Mouse (Mus musculus) telencephalon, adult 2 months (tissue): Measurements from ENCODE around the gene Dusp6.
"Not testable (repeated sequence)": the region's sequence is repeated elsewhere in the genome, so short reads cannot be mapped to it uniquely, and the experiment has no call there.

ENCODE experiments used
- DNase-seq: peaks from one replicate; pipeline ENCODE4 v3.0.0-alpha.2; 2011; ENCODE audit warnings: low read depth, low spot score

The Dusp6 gene

DNA sequence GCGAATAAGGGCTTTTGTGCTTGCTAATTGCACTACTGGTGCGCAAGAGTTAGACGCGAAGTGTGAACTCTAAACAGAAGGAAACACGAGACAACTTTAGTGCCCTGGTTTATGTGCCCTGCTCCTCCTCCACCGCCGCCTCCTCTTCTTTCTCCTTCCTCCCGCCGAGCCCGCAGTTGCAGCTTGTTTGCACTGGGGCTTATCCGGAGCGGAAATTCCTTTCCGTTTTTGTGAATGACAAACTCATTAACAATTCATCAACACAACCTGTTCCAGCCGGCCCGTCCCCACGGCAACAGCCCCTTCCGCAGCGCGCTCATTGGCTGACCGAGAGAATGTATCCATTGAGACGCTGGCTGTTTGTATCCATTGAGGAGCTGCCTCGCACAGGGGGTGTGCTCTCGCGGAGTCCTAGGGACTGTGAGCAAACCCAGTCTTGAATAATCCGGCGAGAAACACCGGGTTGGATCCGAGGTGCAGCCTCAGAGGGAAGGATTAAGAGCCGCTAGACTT, at the start of gene Dusp6:
Gene Dusp6, plus strand, starts transcription at position 365 of the 513 bp plus-strand sequence.
- peak; percentile 96 for DNase-seq

DNA sequence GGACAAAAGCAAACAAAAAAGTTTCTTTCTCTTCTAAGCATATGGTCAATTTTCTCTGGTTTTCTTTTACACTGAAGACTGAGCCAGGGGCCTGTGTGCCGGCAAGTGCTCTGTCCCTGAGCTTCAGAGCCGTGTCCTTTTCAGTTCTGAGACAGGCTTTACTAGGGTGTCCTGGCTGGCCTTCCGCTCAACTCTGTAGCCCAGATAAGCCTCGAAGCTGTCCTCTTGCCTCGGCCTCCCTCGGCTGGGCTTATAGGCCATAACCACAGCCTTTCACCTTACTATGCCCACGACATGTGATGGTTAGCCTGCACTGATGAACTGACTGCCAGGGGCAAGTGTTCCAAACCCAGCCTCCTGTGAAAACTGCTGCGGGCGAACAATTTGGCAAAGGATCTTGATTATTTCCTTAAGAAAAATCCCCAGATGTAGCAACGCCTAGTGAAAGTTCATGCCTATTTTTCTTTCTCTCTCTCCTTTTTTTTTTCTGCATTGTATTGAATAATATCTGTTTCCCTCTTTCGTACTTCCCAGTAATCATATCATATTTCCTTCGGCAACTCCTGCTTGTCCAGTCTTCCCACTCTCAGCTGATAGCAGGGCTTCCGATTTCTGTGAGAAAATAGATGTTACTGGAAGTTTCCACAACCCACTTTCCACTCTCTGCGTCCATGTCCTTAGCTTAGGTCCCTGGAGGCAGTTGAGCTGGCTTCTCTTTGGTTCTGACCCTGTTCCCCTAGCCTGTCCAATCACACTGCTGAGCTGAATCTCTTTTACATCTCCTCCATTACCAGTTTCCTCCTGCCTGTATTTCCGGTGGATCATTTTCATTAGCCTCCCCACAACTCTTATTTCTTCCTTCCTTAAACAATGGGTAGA, 48.4 kb upstream of the Dusp6 start:
- no peak for DNase-seq

DNA sequence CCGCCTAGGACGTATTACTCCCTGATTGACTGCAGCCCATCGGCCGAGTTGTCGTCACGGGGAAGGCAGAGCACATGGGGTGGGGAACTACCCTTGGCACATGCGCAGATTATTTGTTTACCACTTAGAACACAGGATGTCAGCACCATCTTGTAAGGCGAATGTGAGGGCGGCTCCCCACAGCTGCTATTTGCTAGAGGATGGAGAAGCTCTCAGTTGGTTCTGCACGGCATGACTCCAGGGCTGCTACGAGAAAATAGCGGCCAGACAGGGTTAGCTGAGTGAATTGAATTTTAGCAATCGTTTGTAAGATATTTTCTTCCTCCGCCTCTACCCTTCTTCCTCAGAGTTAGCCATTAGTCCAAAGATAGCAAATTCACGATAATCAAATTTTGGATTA, 46.5 kb upstream of the Dusp6 start:
- DNase-seq = not testable (repeated sequence)

GRCm38 (mm10) chr10:99221540-99221939, 41.5 kb upstream of the Dusp6 start:
- no peak for DNase-seq

DNA sequence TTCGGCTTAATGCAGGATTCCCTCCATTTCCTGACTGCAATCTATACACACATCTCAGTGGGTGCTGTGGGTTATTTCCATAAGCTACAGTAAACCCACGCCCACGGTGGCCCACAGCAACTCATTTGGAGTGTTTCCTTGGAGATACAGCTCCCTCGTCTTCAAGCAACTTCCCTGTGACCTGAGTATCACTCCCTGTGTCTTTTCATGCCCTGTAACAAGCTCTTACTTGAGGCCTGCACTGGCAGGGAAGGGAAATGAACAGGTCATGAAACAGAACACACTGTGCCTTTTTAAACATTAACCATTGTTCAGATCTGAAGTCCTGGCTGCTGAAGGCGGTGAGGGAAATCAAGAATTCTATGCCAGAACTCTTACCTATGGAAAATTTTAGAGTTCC, 40.3 kb upstream of the Dusp6 start:
- DNase-seq = no peak

- DNase-seq = no peak
These were observed 38.8 kb upstream of the Dusp6 start for GRCm38 (mm10) chr10:99224218-99224617.

GRCm38 (mm10) chr10:99226782-99227181, 36.2 kb upstream of the Dusp6 start:
- DNase-seq = no peak

DNA sequence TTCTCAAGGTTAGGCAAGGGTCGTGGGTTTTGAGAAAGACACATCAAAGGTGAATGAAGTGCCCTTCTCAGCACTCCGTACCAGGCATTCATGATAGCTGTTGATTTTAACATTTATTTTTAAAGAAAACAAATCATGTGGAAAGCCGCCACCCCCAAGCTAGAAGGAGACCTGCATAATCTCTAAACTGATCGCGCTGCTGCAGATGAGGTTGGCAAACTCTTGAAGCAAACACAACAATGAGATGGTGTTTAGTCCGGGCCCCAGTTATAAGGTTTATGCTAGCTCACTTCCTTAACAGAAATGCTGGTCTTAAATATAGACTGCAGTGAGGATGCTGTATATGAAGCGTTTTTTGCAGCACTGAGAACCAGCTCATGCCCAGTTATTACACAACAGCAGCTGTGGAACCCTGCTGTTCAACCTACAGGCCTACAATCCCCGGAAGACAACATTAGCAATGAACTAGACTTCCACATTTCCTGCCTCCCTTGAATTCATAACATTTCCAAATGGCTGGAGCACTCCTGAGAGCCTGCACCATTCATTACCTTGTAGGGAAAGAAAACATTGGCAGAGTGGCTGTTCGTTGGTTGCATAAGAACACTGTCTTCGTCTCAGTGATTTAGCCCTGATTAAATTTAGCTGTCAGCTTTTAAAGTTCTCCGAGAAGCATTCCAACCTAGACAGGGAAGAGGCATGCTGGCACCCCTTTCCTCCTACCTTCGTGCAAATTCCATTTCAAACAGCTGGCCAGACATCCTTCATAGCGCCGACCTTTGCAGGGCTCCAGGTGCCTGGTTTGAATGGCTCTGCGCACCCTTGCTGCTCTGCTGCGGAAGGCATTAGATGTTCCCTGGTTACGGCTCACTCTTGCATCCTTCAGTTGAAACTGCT, 34.8 kb upstream of the Dusp6 start:
- DNase-seq = peak; percentile 73

- DNase-seq = no peak
These were observed 33.9 kb upstream of the Dusp6 start for GRCm38 (mm10) chr10:99229031-99229684.

DNA sequence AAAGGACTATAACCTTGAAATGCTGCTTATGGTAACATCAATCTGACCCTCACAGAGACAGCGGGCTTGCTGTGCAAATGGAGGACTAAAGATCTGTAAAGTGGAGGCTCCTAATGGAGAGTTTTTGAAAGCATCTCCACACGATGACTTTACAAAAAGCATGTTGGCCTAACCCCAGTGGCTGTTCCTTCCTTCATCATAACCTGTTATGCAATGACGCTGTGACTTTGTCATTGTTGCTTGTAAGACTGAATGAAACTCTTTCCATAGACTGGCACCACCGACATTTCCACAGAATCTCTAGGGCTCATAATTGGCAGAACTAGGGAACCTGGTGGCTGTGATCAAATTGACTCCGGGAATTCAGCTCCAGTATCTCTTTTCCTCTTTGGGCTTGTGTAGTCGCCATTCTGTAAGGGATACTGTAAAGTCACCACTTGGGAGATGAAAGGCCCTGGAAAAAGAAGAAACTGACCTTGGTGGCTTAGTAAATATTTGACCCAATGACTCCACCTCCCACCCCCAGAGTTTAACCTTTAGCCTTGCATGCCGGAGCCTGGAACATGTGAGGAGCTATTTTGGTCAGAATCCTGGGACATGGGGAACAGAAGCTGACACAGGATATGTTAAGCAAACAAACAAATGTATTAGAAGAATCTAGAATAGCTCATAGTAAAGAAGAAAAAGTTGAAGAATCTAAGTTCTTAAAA, 30.4 kb upstream of the Dusp6 start:
- DNase-seq = no peak

GRCm38 (mm10) chr10:99234336-99234735, 28.7 kb upstream of the Dusp6 start:
- no peak for DNase-seq

DNA sequence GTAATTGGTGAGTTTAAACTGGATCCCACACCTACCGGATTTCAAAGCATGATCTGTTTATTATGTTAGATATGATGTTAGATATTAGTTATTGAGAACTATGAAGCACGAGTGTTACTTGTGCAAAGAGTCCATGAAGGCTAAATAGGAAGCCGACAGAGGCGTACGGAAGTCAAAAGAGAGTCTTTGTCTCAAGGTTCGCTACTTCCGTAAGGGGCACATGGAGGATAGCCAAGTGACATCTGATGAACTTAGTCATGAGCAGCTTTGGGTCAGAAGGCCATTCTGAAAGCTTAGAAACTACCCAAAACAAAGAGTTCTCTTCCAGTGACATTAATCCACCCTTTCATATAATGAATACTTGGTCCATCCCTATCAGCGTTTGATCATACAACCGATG, 27.9 kb upstream of the Dusp6 start:
- no peak for DNase-seq

GRCm38 (mm10) chr10:99237205-99237832, 25.7 kb upstream of the Dusp6 start:
- DNase-seq = no peak

- no peak for DNase-seq
These were observed 24.5 kb upstream of the Dusp6 start for GRCm38 (mm10) chr10:99238537-99238936.

- DNase-seq = no peak
These were observed 21.7 kb upstream of the Dusp6 start for GRCm38 (mm10) chr10:99241284-99241828.

DNA sequence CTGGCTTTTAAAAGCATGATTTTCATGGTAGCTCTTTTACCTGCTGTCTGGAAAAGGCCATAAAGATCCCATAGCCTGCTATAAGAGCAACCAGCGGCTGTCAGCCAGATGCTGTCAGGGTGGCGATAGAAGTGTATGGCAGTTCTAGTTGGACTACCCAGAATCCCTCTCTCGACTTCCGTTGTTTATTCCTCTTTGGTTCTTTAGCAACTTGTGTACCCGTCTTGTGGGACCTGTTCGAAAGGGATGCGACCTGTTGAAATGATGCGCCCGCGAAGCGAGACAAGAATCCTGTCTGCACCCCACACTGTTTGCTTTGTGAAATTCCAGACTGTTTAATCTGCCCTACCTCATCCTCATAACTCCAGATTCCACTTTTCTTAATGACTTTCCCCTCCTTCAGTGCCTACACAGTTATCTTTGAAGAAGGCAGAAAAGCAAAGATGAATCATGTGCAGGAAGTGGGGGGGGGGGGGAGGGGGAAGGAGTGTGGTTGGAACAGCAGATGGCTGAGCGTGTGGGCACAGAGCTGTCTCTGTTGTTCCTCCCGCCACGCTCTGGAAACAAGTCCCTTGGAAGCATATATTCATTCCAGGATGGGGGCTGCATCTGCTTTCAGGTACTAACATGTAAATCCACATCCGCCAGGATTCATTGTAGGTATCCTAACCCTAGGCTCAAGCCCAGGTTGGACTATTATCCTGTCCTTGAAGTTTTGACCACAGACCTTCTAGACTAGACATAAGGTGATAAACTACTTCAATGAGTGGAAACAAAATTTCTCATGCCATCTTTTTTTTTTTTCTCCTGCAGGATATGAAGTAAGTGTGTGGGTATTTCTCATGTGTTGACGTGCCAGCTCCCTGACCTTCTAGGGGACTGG, 21.0 kb upstream of the Dusp6 start:
- peak; percentile 85 for DNase-seq

- no peak for DNase-seq
These were observed 20.3 kb upstream of the Dusp6 start for GRCm38 (mm10) chr10:99242721-99243120.

DNA sequence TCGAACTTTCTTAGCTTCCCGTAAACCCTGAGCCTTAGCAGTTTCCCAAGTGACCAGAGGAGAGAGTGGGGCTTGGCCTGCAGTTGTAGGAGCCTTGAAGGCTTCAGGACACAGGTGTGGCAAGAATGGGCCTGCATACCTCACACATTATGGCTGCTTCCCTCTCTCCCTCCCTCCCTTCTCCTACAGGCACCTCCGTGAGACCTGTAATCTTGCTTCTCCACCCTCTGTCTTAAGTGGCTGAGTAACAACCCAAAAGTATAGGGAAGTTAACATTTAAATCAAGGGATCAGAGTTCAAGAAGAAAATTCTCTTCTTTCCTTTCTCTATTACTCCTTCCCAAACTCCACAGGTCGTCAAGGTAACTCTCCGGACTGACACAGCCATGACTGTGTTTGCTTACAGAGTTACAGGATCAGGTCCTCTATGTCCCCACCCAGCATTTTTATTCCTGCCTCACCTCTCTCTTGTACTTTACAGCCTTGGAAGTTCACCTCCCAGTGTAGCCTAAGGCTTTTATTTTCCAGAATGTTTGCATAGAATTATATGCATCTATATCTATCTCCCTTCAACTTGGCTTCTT, 19.0 kb upstream of the Dusp6 start:
- DNase-seq = no peak

- DNase-seq = no peak
These were observed 18.3 kb upstream of the Dusp6 start for GRCm38 (mm10) chr10:99244655-99245260.
